Mouse (Mus musculus): Measurements from ENCODE around the gene Mad2l2. TPM values are rescaled to one million over a fixed set of nuclear protein-coding genes. Genes with fewer than 3 reads are reported as not detected.
"Not testable (repeated sequence)": the region's sequence is repeated elsewhere in the genome, so short reads cannot be mapped to it uniquely, and the experiment has no call there.

Gene Mad2l2
- total and polyA plus RNA-seq, 3 experiments = 9.4 to 25.1 (median 24.6) TPM

DNA sequence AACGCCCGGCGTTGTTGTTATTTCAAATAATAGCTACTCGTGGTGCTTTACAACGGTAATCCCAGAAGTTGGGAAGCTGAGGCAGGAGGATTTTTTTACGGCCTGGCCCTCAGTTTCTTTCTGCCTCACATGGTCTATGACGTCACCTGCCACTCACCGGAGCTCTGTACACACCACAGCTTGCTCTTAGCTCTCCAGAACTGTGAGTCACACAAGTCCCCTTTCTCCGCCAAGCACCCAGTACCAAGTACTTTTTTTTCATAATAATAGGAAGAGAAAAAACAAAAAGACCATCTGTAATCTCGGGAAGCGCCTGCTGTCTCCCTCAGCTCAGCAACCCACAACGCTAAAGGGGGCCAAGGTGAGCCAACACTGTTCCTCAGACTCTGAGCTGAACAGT lies 51.3 kb downstream of the Mad2l2 start:
- DNase-seq (ENCODE audit: low spot score) = no peak
- H3K27me3 ChIP-seq (ENCODE audit: insufficient read depth, low read length) = peaks cover 3% of the 10 kb centered on the region; the same call in 1 of the 2 replicates
- H3K9me3 ChIP-seq (replicated peaks) = no peaks in the 10 kb centered on the region
- H3K4me3 ChIP-seq (ENCODE audit: low read depth, low read length) = no peak overlapping the region
- H3K36me3 ChIP-seq (replicated peaks) = no peaks in the 10 kb centered on the region
- no peak for ATAC-seq (ENCODE audit: extremely low read depth, insufficient number of reproducible peaks, low FRiP score, poor library complexity, severe bottlenecking)
- H3K4me1 ChIP-seq (ENCODE audit: insufficient read depth, low read depth, low read length) = no peaks in the 10 kb centered on the region
- TF ChIP-seq POLR2AphosphoS5 (IDR thresholded peaks at IDR 0.05; ENCODE audit: insufficient replicate concordance, low read depth, low read length) (no peak), CTCF (IDR thresholded peaks at IDR 0.05; ENCODE audit: low read depth, low read length) (no peak), GATA2 (IDR thresholded peaks at IDR 0.05; ENCODE audit: borderline replicate concordance, low read depth, low read length) (no peak), TAL1 (conservative IDR thresholded peaks at IDR 0.05; ENCODE audit: low read depth, low read length) (no peak), GATA1 (IDR thresholded peaks at IDR 0.05; ENCODE audit: borderline replicate concordance, low read length) (no peak)

DNA sequence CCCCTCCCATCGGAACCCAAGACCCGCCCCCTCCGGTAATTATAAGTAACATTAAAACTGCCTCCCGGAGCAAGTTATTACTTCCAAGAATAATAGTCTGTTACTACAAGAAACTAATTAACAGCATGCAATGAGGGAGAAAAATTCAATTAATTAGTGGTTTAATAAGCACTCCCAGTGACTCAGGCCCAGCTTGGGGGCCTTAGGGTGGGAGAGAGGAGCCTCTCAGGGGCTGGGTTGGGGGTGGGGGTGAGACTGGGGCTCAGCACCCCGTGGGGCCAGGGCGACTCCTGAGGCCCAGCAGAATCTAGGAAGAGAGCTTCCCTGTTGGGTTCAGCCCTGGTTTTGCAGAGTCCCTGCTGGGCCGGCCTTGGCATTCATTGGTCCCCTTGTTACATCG lies 52.2 kb downstream of the Mad2l2 start:
- Histone ChIP-seq H3K9me3 (replicated peaks) (no peaks in the 10 kb centered on the region), H3K4me1 (ENCODE audit: insufficient read depth, low read depth, low read length) (no peaks in the 10 kb centered on the region), H3K4me3 (ENCODE audit: low read depth, low read length) (no peak overlapping the region), H3K36me3 (replicated peaks) (no peaks in the 10 kb centered on the region), H3K27me3 (ENCODE audit: insufficient read depth, low read length) (peaks cover 3% of the 10 kb centered on the region; the same call in 1 of the 2 replicates)
- ATAC-seq (ENCODE audit: extremely low read depth, insufficient number of reproducible peaks, low FRiP score, poor library complexity, severe bottlenecking) (no peak), DNase-seq (ENCODE audit: low spot score) (no peak)
- TF ChIP-seq GATA2 (IDR thresholded peaks at IDR 0.05; ENCODE audit: borderline replicate concordance, low read depth, low read length) = no peak
- TF ChIP-seq POLR2AphosphoS5 (IDR thresholded peaks at IDR 0.05; ENCODE audit: insufficient replicate concordance, low read depth, low read length) = no peak
- no peak for TF ChIP-seq CTCF (IDR thresholded peaks at IDR 0.05; ENCODE audit: low read depth, low read length)
- TF ChIP-seq TAL1 (conservative IDR thresholded peaks at IDR 0.05; ENCODE audit: low read depth, low read length) = no peak
- TF ChIP-seq GATA1 (IDR thresholded peaks at IDR 0.05; ENCODE audit: borderline replicate concordance, low read length) = no peak

DNA sequence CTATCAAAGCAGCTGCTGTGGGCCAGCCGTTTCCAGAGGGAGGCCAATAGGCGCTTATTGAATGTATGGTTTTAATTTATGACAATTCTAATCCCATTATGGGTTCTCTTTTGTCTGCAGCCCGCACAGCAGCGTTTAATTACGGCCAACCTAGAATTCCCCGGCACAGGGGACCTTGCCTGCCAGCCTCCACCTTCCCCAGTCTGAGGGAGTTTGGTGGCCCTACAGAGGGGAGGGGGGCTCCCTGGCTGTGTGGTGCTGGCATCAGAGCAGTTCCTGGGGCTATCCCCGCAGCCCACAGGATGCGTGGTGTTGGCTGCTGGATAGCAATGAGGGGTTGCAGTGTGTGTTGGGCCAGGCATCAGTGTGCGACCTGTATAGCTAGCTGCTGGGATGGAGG lies 54.4 kb downstream of the Mad2l2 start:
- TF ChIP-seq CTCF (IDR thresholded peaks at IDR 0.05; ENCODE audit: low read depth, low read length) (no peak), GATA2 (IDR thresholded peaks at IDR 0.05; ENCODE audit: borderline replicate concordance, low read depth, low read length) (no peak), GATA1 (IDR thresholded peaks at IDR 0.05; ENCODE audit: borderline replicate concordance, low read length) (no peak), TAL1 (conservative IDR thresholded peaks at IDR 0.05; ENCODE audit: low read depth, low read length) (no peak), POLR2AphosphoS5 (IDR thresholded peaks at IDR 0.05; ENCODE audit: insufficient replicate concordance, low read depth, low read length) (no peak)
- ATAC-seq (ENCODE audit: extremely low read depth, insufficient number of reproducible peaks, low FRiP score, poor library complexity, severe bottlenecking) (no peak), DNase-seq (ENCODE audit: low spot score) (no peak)
- Histone ChIP-seq H3K9me3 (replicated peaks) (no peaks in the 10 kb centered on the region), H3K36me3 (replicated peaks) (no peaks in the 10 kb centered on the region), H3K4me1 (ENCODE audit: insufficient read depth, low read depth, low read length) (no peaks in the 10 kb centered on the region), H3K4me3 (ENCODE audit: low read depth, low read length) (no peak overlapping the region), H3K27me3 (ENCODE audit: insufficient read depth, low read length) (no peaks in the 10 kb centered on the region)

DNA sequence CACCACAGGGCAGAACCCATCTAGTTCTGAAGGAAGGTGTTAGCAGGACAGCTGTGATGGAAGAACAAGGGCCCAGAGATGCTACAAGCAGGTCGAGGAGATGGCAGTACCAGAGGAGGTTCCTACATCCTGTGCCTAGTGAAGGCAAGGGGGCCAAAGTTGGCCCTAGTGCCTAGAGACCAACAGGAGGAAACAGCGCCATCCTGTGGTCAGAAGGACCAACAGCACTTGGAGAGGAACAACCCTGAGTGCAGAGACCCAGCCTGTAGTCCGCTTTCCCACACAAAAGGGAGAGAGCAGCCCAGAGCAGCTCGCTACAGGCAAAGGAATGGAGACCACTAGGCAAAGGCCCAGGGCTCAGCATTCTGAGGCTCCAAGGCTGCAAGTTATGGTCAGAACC lies 55.6 kb downstream of the Mad2l2 start:
- Histone ChIP-seq H3K4me3 (ENCODE audit: low read depth, low read length) (no peak overlapping the region), H3K36me3 (replicated peaks) (no peaks in the 10 kb centered on the region), H3K4me1 (ENCODE audit: insufficient read depth, low read depth, low read length) (no peaks in the 10 kb centered on the region), H3K27me3 (ENCODE audit: insufficient read depth, low read length) (0 out of 2 replicates have a peak, but pooled peaks cover 2% of the 10 kb centered on the region), H3K9me3 (replicated peaks) (no peaks in the 10 kb centered on the region)
- DNase-seq (ENCODE audit: low spot score) (no peak), ATAC-seq (ENCODE audit: extremely low read depth, insufficient number of reproducible peaks, low FRiP score, poor library complexity, severe bottlenecking) (no peak)
- TF ChIP-seq TAL1 (conservative IDR thresholded peaks at IDR 0.05; ENCODE audit: low read depth, low read length) (no peak), CTCF (IDR thresholded peaks at IDR 0.05; ENCODE audit: low read depth, low read length) (peak; percentile 45; the same call in 1 of the 2 replicates)

DNA sequence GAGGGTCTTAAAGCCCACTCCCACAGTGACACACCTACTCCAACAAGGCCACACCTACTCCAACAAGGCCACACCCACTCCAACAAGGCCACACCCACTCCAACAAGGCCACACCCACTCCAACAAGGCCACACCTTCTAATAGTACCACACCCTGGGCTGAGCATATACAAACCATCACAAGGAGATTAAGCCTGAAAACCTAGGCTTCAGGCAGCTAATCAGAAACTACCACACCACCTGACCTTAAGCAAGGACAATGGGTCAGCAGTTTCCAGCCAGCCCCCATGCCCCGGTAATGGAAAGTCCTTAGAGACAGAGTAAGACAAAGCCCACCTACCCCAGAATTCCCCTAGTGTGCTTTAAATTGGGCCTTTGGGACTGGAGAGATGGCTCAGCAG lies 58.6 kb downstream of the Mad2l2 start:
- ATAC-seq (ENCODE audit: extremely low read depth, insufficient number of reproducible peaks, low FRiP score, poor library complexity, severe bottlenecking) = not testable (repeated sequence)

DNA sequence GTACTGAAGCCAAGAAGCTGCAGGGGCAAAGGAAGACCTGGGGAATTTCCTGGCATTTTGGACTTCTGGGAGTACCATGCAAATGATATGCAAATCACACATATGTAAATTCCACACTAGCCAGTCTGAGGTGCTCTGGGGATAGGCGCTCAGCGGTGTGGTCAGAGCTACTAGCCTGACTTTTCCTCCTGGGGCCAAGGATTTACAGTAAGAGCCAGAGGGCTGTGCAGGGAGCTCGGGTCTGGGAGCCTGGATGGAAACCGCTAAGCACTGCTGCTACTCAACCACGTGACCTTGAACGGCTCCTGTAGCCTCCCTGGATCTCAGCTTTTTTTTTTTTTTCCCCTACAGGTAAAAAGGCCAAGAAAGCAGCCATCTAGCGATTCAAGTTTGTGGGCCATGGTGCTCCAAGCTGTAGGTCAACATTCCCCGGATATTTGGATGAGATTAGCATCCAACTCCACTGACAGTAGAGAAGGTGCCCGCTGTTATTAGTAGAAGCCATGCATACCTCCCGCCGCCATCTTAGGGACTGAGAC lies 62.6 kb downstream of the Mad2l2 start:
- no peak overlapping the region for H3K4me3 ChIP-seq (ENCODE audit: low read depth, low read length)
- H3K9me3 ChIP-seq (replicated peaks) = no peaks in the 10 kb centered on the region
- no peaks in the 10 kb centered on the region for H3K4me1 ChIP-seq (ENCODE audit: insufficient read depth, low read depth, low read length)
- H3K27me3 ChIP-seq (ENCODE audit: insufficient read depth, low read length) = peaks cover 5% of the 10 kb centered on the region; the same call in 1 of the 2 replicates
- ATAC-seq (ENCODE audit: extremely low read depth, insufficient number of reproducible peaks, low FRiP score, poor library complexity, severe bottlenecking) = no peak
- DNase-seq (ENCODE audit: low spot score) = no peak
- TF ChIP-seq CTCF (IDR thresholded peaks at IDR 0.05; ENCODE audit: low read depth, low read length) = no peak
- no peak for TF ChIP-seq POLR2AphosphoS5 (IDR thresholded peaks at IDR 0.05; ENCODE audit: insufficient replicate concordance, low read depth, low read length)
- no peak for TF ChIP-seq GATA2 (IDR thresholded peaks at IDR 0.05; ENCODE audit: borderline replicate concordance, low read depth, low read length)
- TF ChIP-seq GATA1 (IDR thresholded peaks at IDR 0.05; ENCODE audit: borderline replicate concordance, low read length) = no peak
- no peak for TF ChIP-seq TAL1 (conservative IDR thresholded peaks at IDR 0.05; ENCODE audit: low read depth, low read length)
- no peaks in the 10 kb centered on the region for H3K36me3 ChIP-seq (replicated peaks)

More for the DNA sequence above, 58.6 kb downstream of the Mad2l2 start:
- H3K4me3 ChIP-seq (ENCODE audit: low read depth, low read length); H3K4me1 ChIP-seq (ENCODE audit: insufficient read depth, low read depth, low read length); H3K9me3 ChIP-seq (replicated peaks); H3K27me3 ChIP-seq (ENCODE audit: insufficient read depth, low read length); H3K36me3 ChIP-seq (replicated peaks); DNase-seq (ENCODE audit: low spot score): not testable (repeated sequence)

DNA sequence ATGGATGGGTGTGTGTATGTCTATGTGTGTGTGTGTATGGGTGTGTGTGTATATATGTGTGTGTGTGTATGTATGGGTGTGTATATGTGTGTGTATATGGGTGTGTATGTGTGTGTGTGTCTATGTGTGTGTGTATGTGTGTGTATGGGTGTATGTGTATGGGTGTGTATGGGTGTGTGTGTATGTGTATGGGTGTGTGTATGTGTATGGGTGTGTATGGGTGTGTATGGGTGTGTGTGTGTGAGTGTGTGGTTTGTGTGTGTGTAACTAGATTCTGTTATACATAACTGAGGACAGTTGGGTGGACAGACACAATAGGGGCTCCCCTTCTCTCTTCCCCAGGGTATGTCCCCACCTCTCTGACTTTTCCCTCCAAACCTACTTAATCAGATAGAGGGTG lies 64.2 kb downstream of the Mad2l2 start:
- Histone ChIP-seq H3K4me1 (ENCODE audit: insufficient read depth, low read depth, low read length) (no peaks in the 10 kb centered on the region), H3K9me3 (replicated peaks) (no peaks in the 10 kb centered on the region), H3K27me3 (ENCODE audit: insufficient read depth, low read length) (peaks cover 13% of the 10 kb centered on the region; the same call in 1 of the 2 replicates), H3K36me3 (replicated peaks) (no peaks in the 10 kb centered on the region), H3K4me3 (ENCODE audit: low read depth, low read length) (no peak overlapping the region)
- DNase-seq (ENCODE audit: low spot score) = no peak
- ATAC-seq (ENCODE audit: extremely low read depth, insufficient number of reproducible peaks, low FRiP score, poor library complexity, severe bottlenecking) = no peak
- TF ChIP-seq POLR2AphosphoS5 (IDR thresholded peaks at IDR 0.05; ENCODE audit: insufficient replicate concordance, low read depth, low read length) (no peak), CTCF (IDR thresholded peaks at IDR 0.05; ENCODE audit: low read depth, low read length) (no peak), TAL1 (conservative IDR thresholded peaks at IDR 0.05; ENCODE audit: low read depth, low read length) (no peak), GATA2 (IDR thresholded peaks at IDR 0.05; ENCODE audit: borderline replicate concordance, low read depth, low read length) (no peak)

Other genes with a start within 250 kb of the Mad2l2 start
- 18.6 and 21.0 TPM in 2 replicates for gene Mfn2, start 225.7 kb upstream of the Mad2l2 start, total RNA-seq (2014; fragmentation: Nextera tagmentation)
- 14.8 and 18.3 TPM in 2 replicates for gene Mfn2, start 225.7 kb upstream of the Mad2l2 start, total RNA-seq (2017)
- gene Mfn2, start 225.7 kb upstream of the Mad2l2 start, polyA plus RNA-seq (2012) = 14.6 and 18.9 TPM in 2 replicates
- gene Plod1, start 193.6 kb upstream of the Mad2l2 start, total RNA-seq (2014; fragmentation: Nextera tagmentation) = 0.44 and 2.3 TPM in 2 replicates
- gene Plod1, start 193.6 kb upstream of the Mad2l2 start, total RNA-seq (2017) = 2.9 and 4.6 TPM in 2 replicates
- gene Plod1, start 193.6 kb upstream of the Mad2l2 start, polyA plus RNA-seq (2012) = 0.75 and 0.90 TPM in 2 replicates
- gene 2510039O18Rik, start 189.5 kb upstream of the Mad2l2 start, total RNA-seq (2014; fragmentation: Nextera tagmentation) = 27.5 and 33.5 TPM in 2 replicates
- gene 2510039O18Rik, start 189.5 kb upstream of the Mad2l2 start, total RNA-seq (2017) = 31.5 and 37.2 TPM in 2 replicates
- 84.0 and 84.6 TPM in 2 replicates for gene 2510039O18Rik, start 189.5 kb upstream of the Mad2l2 start, polyA plus RNA-seq (2012)
- gene Nppb, start 144.6 kb upstream of the Mad2l2 start, total RNA-seq (2014; fragmentation: Nextera tagmentation) = not detected in 2 replicates
- not detected in 2 replicates for gene Nppb, start 144.6 kb upstream of the Mad2l2 start, total RNA-seq (2017)
- not detected in 2 replicates for gene Nppb, start 144.6 kb upstream of the Mad2l2 start, polyA plus RNA-seq (2012)
- not detected in 2 replicates for gene Nppa, start 129.7 kb upstream of the Mad2l2 start, total RNA-seq (2014; fragmentation: Nextera tagmentation)
- gene Nppa, start 129.7 kb upstream of the Mad2l2 start, total RNA-seq (2017) = 0.17 TPM in 1 of 2 replicates, not detected in the other
- gene Nppa, start 129.7 kb upstream of the Mad2l2 start, polyA plus RNA-seq (2012) = not detected in 2 replicates
- gene Clcn6, start 91.6 kb upstream of the Mad2l2 start, total RNA-seq (2014; fragmentation: Nextera tagmentation) = 20.1 and 21.0 TPM in 2 replicates
- gene Clcn6, start 91.6 kb upstream of the Mad2l2 start, total RNA-seq (2017) = 13.6 and 16.1 TPM in 2 replicates
- gene Clcn6, start 91.6 kb upstream of the Mad2l2 start, polyA plus RNA-seq (2012) = 5.2 and 6.2 TPM in 2 replicates
- gene Mthfr, start 91.3 kb upstream of the Mad2l2 start, total RNA-seq (2014; fragmentation: Nextera tagmentation) = 7.0 and 12.5 TPM in 2 replicates
- 7.3 and 9.4 TPM in 2 replicates for gene Mthfr, start 91.3 kb upstream of the Mad2l2 start, total RNA-seq (2017)
- gene Mthfr, start 91.3 kb upstream of the Mad2l2 start, polyA plus RNA-seq (2012) = 6.3 and 9.2 TPM in 2 replicates
- gene Agtrap, start 42.4 kb upstream of the Mad2l2 start, total RNA-seq (2014; fragmentation: Nextera tagmentation) = 7.7 and 10.8 TPM in 2 replicates
- 9.4 and 10.7 TPM in 2 replicates for gene Agtrap, start 42.4 kb upstream of the Mad2l2 start, total RNA-seq (2017)
- gene Agtrap, start 42.4 kb upstream of the Mad2l2 start, polyA plus RNA-seq (2012) = 4.5 and 6.4 TPM in 2 replicates
- gene Draxin, start 314 bp downstream of the Mad2l2 start, total RNA-seq (2014; fragmentation: Nextera tagmentation) = not detected in 2 replicates
- gene Draxin, start 314 bp downstream of the Mad2l2 start, total RNA-seq (2017) = under 0.01 and 0.16 TPM in 2 replicates
- gene Draxin, start 314 bp downstream of the Mad2l2 start, polyA plus RNA-seq (2012) = not detected in 2 replicates
- 108 and 115 TPM in 2 replicates for gene Fbxo6, start 21.8 kb downstream of the Mad2l2 start, total RNA-seq (2014; fragmentation: Nextera tagmentation)
- 34.1 and 39.7 TPM in 2 replicates for gene Fbxo6, start 21.8 kb downstream of the Mad2l2 start, total RNA-seq (2017)
- 57.1 and 63.0 TPM in 2 replicates for gene Fbxo6, start 21.8 kb downstream of the Mad2l2 start, polyA plus RNA-seq (2012)
- 7.5 and 10.1 TPM in 2 replicates for gene Fbxo44, start 30.1 kb downstream of the Mad2l2 start, total RNA-seq (2014; fragmentation: Nextera tagmentation)
- gene Fbxo44, start 30.1 kb downstream of the Mad2l2 start, total RNA-seq (2017) = 5.0 and 6.6 TPM in 2 replicates
- 3.0 and 3.3 TPM in 2 replicates for gene Fbxo44, start 30.1 kb downstream of the Mad2l2 start, polyA plus RNA-seq (2012)
- gene Fbxo2, start 30.2 kb downstream of the Mad2l2 start, total RNA-seq (2014; fragmentation: Nextera tagmentation) = not detected in 2 replicates
- 0.49 and 0.64 TPM in 2 replicates for gene Fbxo2, start 30.2 kb downstream of the Mad2l2 start, total RNA-seq (2017)
- gene Fbxo2, start 30.2 kb downstream of the Mad2l2 start, polyA plus RNA-seq (2012) = 0.12 and 0.44 TPM in 2 replicates
- not detected in 2 replicates for gene Disp3, start 157.6 kb downstream of the Mad2l2 start, total RNA-seq (2014; fragmentation: Nextera tagmentation)
- gene Disp3, start 157.6 kb downstream of the Mad2l2 start, total RNA-seq (2017) = not detected in 2 replicates
- 0.01 TPM in 1 of 2 replicates, not detected in the other for gene Disp3, start 157.6 kb downstream of the Mad2l2 start, polyA plus RNA-seq (2012)

Data from G1E (cell line).